Mouse (Mus musculus): ENCODE measurements around the gene Snx9. TPM values are rescaled to one million over a fixed set of nuclear protein-coding genes. Genes with fewer than 3 reads are reported as not detected.
A peak's percentile ranks its signal among the peaks of the same experiment; 100 is the strongest.

Snx9 gene
- total RNA-seq, 2 experiments from 2014 or later, result 31.0 to 32.6 TPM

GRCm38 (mm10) chr17:5909681-5910080 is 68.6 kb downstream of the Snx9 start:
- no peak for DNase-seq
- intact Hi-C loops (cut with DNase I), result no loop called here

- no peak for DNase-seq
- intact Hi-C loops (cut with DNase I), result no loop called here
Observed at GRCm38 (mm10) chr17:5911591-5911990, 70.5 kb downstream of the Snx9 start.

- no peak for DNase-seq
- intact Hi-C loops (cut with DNase I), result no loop called here
Observed at GRCm38 (mm10) chr17:5912797-5913196, 71.7 kb downstream of the Snx9 start.

- peak; percentile 28 to 34 for DNase-seq
- intact Hi-C loops (cut with DNase I), result no loop called here
Observed at GRCm38 (mm10) chr17:5914217-5914616, 73.1 kb downstream of the Snx9 start.

- intact Hi-C loops (cut with DNase I), result no loop called here
- no peak for DNase-seq
Observed at GRCm38 (mm10) chr17:5921954-5922353, 80.8 kb downstream of the Snx9 start.

GRCm38 (mm10) chr17:5923281-5923680 is 82.2 kb downstream of the Snx9 start:
- DNase-seq, result no peak
- intact Hi-C loops (cut with DNase I), result loop anchor here (1.0 kb wide), 1 partner anchor 128 kb away; no protein-coding TSS in a partner anchor

- DNase-seq, result no peak
- intact Hi-C loops (cut with DNase I), result no loop called here
Observed at GRCm38 (mm10) chr17:5924238-5924637, 83.1 kb downstream of the Snx9 start.

- DNase-seq, result no peak
- intact Hi-C loops (cut with DNase I), result no loop called here
Observed at GRCm38 (mm10) chr17:5926710-5927109, 85.6 kb downstream of the Snx9 start.

GRCm38 (mm10) chr17:5929031-5929430 is 87.9 kb downstream of the Snx9 start:
- intact Hi-C loops (cut with DNase I), result no loop called here
- no peak for DNase-seq

GRCm38 (mm10) chr17:5932161-5932560 is 91.0 kb downstream of the Snx9 start:
- intact Hi-C loops (cut with DNase I), result no loop called here

GRCm38 (mm10) chr17:5934554-5935324 is 93.6 kb downstream of the Snx9 start:
- intact Hi-C loops (cut with DNase I), result no loop called here
- peak; percentile 68 to 73 for DNase-seq

More at GRCm38 (mm10) chr17:5932161-5932560, 91.0 kb downstream of the Snx9 start:
- DNase-seq, result no peak

GRCm38 (mm10) chr17:5935680-5936079 is 94.6 kb downstream of the Snx9 start:
- DNase-seq, result no peak

GRCm38 (mm10) chr17:5936276-5936675 is 95.1 kb downstream of the Snx9 start:
- intact Hi-C loops (cut with DNase I), result no loop called here
- DNase-seq, result no peak

More at GRCm38 (mm10) chr17:5935680-5936079, 94.6 kb downstream of the Snx9 start:
- intact Hi-C loops (cut with DNase I), result no loop called here

GRCm38 (mm10) chr17:5937441-5937840 is 96.3 kb downstream of the Snx9 start:
- intact Hi-C loops (cut with DNase I), result no loop called here
- no peak for DNase-seq

- intact Hi-C loops (cut with DNase I), result no loop called here
- no peak for DNase-seq
Observed at GRCm38 (mm10) chr17:5939871-5940270, 98.7 kb downstream of the Snx9 start.

- DNase-seq, result peak; percentile 84 to 85
- intact Hi-C loops (cut with DNase I), result loop anchor here (1.0 kb wide), 2 partner anchors 35 to 79 kb away; no protein-coding TSS in a partner anchor
Observed at GRCm38 (mm10) chr17:5940792-5941191, 99.7 kb downstream of the Snx9 start.

- intact Hi-C loops (cut with DNase I), result loop anchor here (1.0 kb wide), 2 partner anchors 34 to 78 kb away; no protein-coding TSS in a partner anchor
- DNase-seq, result peak; percentile 60 to 79
Observed at GRCm38 (mm10) chr17:5941230-5942043, 100.3 kb downstream of the Snx9 start, which contains the start of gene Synj2. Gene Synj2 (plus strand): TSS chr17:5941280.

- no peak for DNase-seq
- intact Hi-C loops (cut with DNase I), result no loop called here
Observed at GRCm38 (mm10) chr17:5942156-5942555, 101.0 kb downstream of the Snx9 start.

GRCm38 (mm10) chr17:5943053-5943452 is 101.9 kb downstream of the Snx9 start:
- DNase-seq, result no peak
- intact Hi-C loops (cut with DNase I), result no loop called here

- DNase-seq, result no peak
- intact Hi-C loops (cut with DNase I), result no loop called here
Observed at GRCm38 (mm10) chr17:5947039-5947438, 105.9 kb downstream of the Snx9 start.

- intact Hi-C loops (cut with DNase I), result no loop called here
- no peak for DNase-seq
Observed at GRCm38 (mm10) chr17:5952455-5952854, 111.3 kb downstream of the Snx9 start.
